Mouse (Mus musculus) midbrain, embryonic 10.5 days (tissue): Measurements from ENCODE around the gene Arhgap10. TPM values are rescaled to one million over a fixed set of nuclear protein-coding genes. Genes with fewer than 3 reads are reported as not detected.
A peak's percentile ranks its signal among the peaks of the same experiment; 100 is the strongest.
"Not testable (repeated sequence)": the region's sequence is repeated elsewhere in the genome, so short reads cannot be mapped to it uniquely, and the experiment has no call there.

ENCODE experiments used
- DNase-seq: peaks from one replicate; pipeline ENCODE4 v3.0.0-alpha.2; 2017; ENCODE audit warnings: low spot score
- H3K27ac ChIP-seq: fragments of 300-500 bp; sonication (generic); replicated peaks from 2 replicates; pipeline ENCODE4 v1.5.1; 2016; ENCODE audit warnings: mild to moderate bottlenecking
- H3K27me3 ChIP-seq: fragments of 300-500 bp; sonication (generic); 2 replicates; pipeline ENCODE4 v1.6.1; 2016; ENCODE audit warnings: low read depth, mild to moderate bottlenecking; ENCODE audit not compliant: poor library complexity, severe bottlenecking
- H3K36me3 ChIP-seq: fragments of 300-500 bp; sonication (generic); 2 replicates; pipeline ENCODE4 v1.6.1; 2016; ENCODE audit warnings: mild to moderate bottlenecking, moderate library complexity
- H3K4me1 ChIP-seq: fragments of 300-500 bp; sonication (generic); 2 replicates; pipeline ENCODE4 v1.6.1; 2016
- H3K4me3 ChIP-seq: fragments of 300-500 bp; sonication (generic); 2 replicates; pipeline ENCODE4 v1.5.1; 2016; ENCODE audit warnings: mild to moderate bottlenecking, moderate library complexity
- H3K9me3 ChIP-seq: fragments of 300-500 bp; sonication (generic); replicated peaks from 2 replicates; pipeline ENCODE4 v1.6.1; 2016; ENCODE audit warnings: mild to moderate bottlenecking
- WGBS: fragments of 180-500 bp; shearing (Covaris S2); methylation state at CpG from one replicate; pipeline ENCODE4 v1.1.7; 2016; 5-methylcytosine and 5-hydroxymethylcytosine counted together
- polyA plus RNA-seq: library from polyadenylated mRNA; unstranded; fragments of >200 nt; fragmentation: Nextera tagmentation; extraction: Ambion mirVana; gene quantifications from 2 replicates; pipeline ENCODE4 v1.2.1, GENCODE M21; 2016

Gene Arhgap10
- polyA plus RNA-seq, 1 experiment from 2014 or later, result 16.5 TPM

- Histone ChIP-seq H3K4me1 (peaks cover 24% of the 10 kb centered on the region), H3K9me3 (no peaks in the 10 kb centered on the region), H3K27me3 (no peaks in the 10 kb centered on the region), H3K4me3 (no peak overlapping the region), H3K36me3 (no peaks in the 10 kb centered on the region), H3K27ac (peak overlapping the region; percentile 33; the same call in 1 of the 2 replicates)
- DNase-seq, result no peak
- WGBS, result 87% methylated on average over 12 of the region's 12 CpGs
Observed at GRCm38 (mm10) chr8:77337272-77337671, 180.5 kb downstream of the Arhgap10 start.

GRCm38 (mm10) chr8:77331180-77331579, 186.6 kb downstream of the Arhgap10 start:
- Histone ChIP-seq H3K4me3 (no peak overlapping the region), H3K9me3 (no peaks in the 10 kb centered on the region), H3K36me3 (no peaks in the 10 kb centered on the region), H3K4me1 (peaks cover 16% of the 10 kb centered on the region), H3K27ac (no peak overlapping the region), H3K27me3 (no peaks in the 10 kb centered on the region)
- DNase-seq, result no peak
- WGBS, result 93% methylated on average over 12 of the region's 12 CpGs

- Histone ChIP-seq H3K27ac (no peak overlapping the region), H3K27me3 (no peaks in the 10 kb centered on the region), H3K36me3 (no peaks in the 10 kb centered on the region), H3K9me3 (no peaks in the 10 kb centered on the region), H3K4me3 (no peak overlapping the region), H3K4me1 (peaks cover 16% of the 10 kb centered on the region)
- WGBS, result 69% methylated on average over 9 of the region's 9 CpGs
- DNase-seq, result no peak
Observed at GRCm38 (mm10) chr8:77330304-77330703, 187.4 kb downstream of the Arhgap10 start.

GRCm38 (mm10) chr8:77329783-77330182, 188.0 kb downstream of the Arhgap10 start:
- Histone ChIP-seq H3K27ac (no peak overlapping the region), H3K27me3 (no peaks in the 10 kb centered on the region), H3K36me3 (no peaks in the 10 kb centered on the region), H3K4me3 (no peak overlapping the region), H3K9me3 (no peaks in the 10 kb centered on the region), H3K4me1 (peaks cover 16% of the 10 kb centered on the region)
- no peak for DNase-seq
- WGBS, result 84% methylated on average over 4 of the region's 4 CpGs

GRCm38 (mm10) chr8:77328473-77328872, 189.3 kb downstream of the Arhgap10 start:
- H3K9me3 ChIP-seq, result no peaks in the 10 kb centered on the region
- no peaks in the 10 kb centered on the region for H3K27me3 ChIP-seq
- H3K4me1 ChIP-seq, result peaks cover 16% of the 10 kb centered on the region
- no peak for DNase-seq
- 96% methylated on average over 8 of the region's 8 CpGs for WGBS
- H3K36me3 ChIP-seq, result no peaks in the 10 kb centered on the region
- no peak overlapping the region for H3K27ac ChIP-seq
- H3K4me3 ChIP-seq, result no peak overlapping the region

GRCm38 (mm10) chr8:77327326-77327725, 190.4 kb downstream of the Arhgap10 start:
- H3K36me3 ChIP-seq, result no peaks in the 10 kb centered on the region
- no peaks in the 10 kb centered on the region for H3K27me3 ChIP-seq
- no peak overlapping the region for H3K4me3 ChIP-seq
- DNase-seq, result no peak
- no peaks in the 10 kb centered on the region for H3K9me3 ChIP-seq
- WGBS, result 91% methylated on average over 4 of the region's 4 CpGs
- H3K4me1 ChIP-seq, result peaks cover 16% of the 10 kb centered on the region
- H3K27ac ChIP-seq, result no peak overlapping the region

GRCm38 (mm10) chr8:77322727-77323126, 195.0 kb downstream of the Arhgap10 start:
- H3K9me3 ChIP-seq, H3K27ac ChIP-seq, H3K27me3 ChIP-seq, H3K4me1 ChIP-seq, H3K36me3 ChIP-seq, H3K4me3 ChIP-seq: not testable (repeated sequence)
- 92% methylated on average over 6 of the region's 7 CpGs for WGBS
- peak; percentile 4 for DNase-seq

- no peak overlapping the region for H3K27ac ChIP-seq
- no peaks in the 10 kb centered on the region for H3K27me3 ChIP-seq
- no peak overlapping the region for H3K4me3 ChIP-seq
- no peaks in the 10 kb centered on the region for H3K9me3 ChIP-seq
- H3K36me3 ChIP-seq, result no peaks in the 10 kb centered on the region
- peak; percentile 8 for DNase-seq
- no peaks in the 10 kb centered on the region for H3K4me1 ChIP-seq
- WGBS, result 94% methylated on average over 4 of the region's 4 CpGs
Observed at GRCm38 (mm10) chr8:77321901-77322300, 195.9 kb downstream of the Arhgap10 start.

- Histone ChIP-seq H3K27me3 (no peaks in the 10 kb centered on the region), H3K36me3 (no peaks in the 10 kb centered on the region), H3K4me1 (no peaks in the 10 kb centered on the region), H3K4me3 (no peak overlapping the region), H3K9me3 (no peaks in the 10 kb centered on the region), H3K27ac (no peak overlapping the region)
- DNase-seq, result no peak
- 88% methylated on average over 9 of the region's 9 CpGs for WGBS
Observed at GRCm38 (mm10) chr8:77318590-77318989, 199.2 kb downstream of the Arhgap10 start.

- Histone ChIP-seq H3K4me1 (no peaks in the 10 kb centered on the region), H3K27ac (no peak overlapping the region), H3K36me3 (no peaks in the 10 kb centered on the region), H3K27me3 (no peaks in the 10 kb centered on the region), H3K4me3 (no peak overlapping the region), H3K9me3 (no peaks in the 10 kb centered on the region)
- 89% methylated on average over 2 of the region's 2 CpGs for WGBS
- no peak for DNase-seq
Observed at GRCm38 (mm10) chr8:77317771-77318170, 200.0 kb downstream of the Arhgap10 start.

- DNase-seq, result no peak
- Histone ChIP-seq H3K4me1 (no peaks in the 10 kb centered on the region), H3K27ac (no peak overlapping the region), H3K36me3 (no peaks in the 10 kb centered on the region), H3K4me3 (no peak overlapping the region), H3K9me3 (no peaks in the 10 kb centered on the region), H3K27me3 (no peaks in the 10 kb centered on the region)
- WGBS, result 96% methylated on average over 3 of the region's 3 CpGs
Observed at GRCm38 (mm10) chr8:77313003-77313402, 204.8 kb downstream of the Arhgap10 start.

- Histone ChIP-seq H3K27me3 (no peaks in the 10 kb centered on the region), H3K36me3 (no peaks in the 10 kb centered on the region), H3K4me3 (no peak overlapping the region), H3K27ac (no peak overlapping the region), H3K9me3 (no peaks in the 10 kb centered on the region), H3K4me1 (no peaks in the 10 kb centered on the region)
- 91% methylated on average over 6 of the region's 6 CpGs for WGBS
- no peak for DNase-seq
Observed at GRCm38 (mm10) chr8:77311762-77312161, 206.0 kb downstream of the Arhgap10 start.

- Histone ChIP-seq H3K27me3 (no peaks in the 10 kb centered on the region), H3K4me1 (no peaks in the 10 kb centered on the region), H3K36me3 (no peaks in the 10 kb centered on the region), H3K27ac (no peak overlapping the region), H3K9me3 (no peaks in the 10 kb centered on the region), H3K4me3 (no peak overlapping the region)
- WGBS, result 86% methylated on average over 10 of the region's 10 CpGs
- DNase-seq, result no peak
Observed at GRCm38 (mm10) chr8:77310541-77310940, 207.2 kb downstream of the Arhgap10 start.

GRCm38 (mm10) chr8:77310026-77310425, 207.7 kb downstream of the Arhgap10 start:
- no peaks in the 10 kb centered on the region for H3K9me3 ChIP-seq
- WGBS, result 77% methylated on average over 8 of the region's 8 CpGs

More at GRCm38 (mm10) chr8:77310026-77310425, 207.7 kb downstream of the Arhgap10 start:
- Histone ChIP-seq H3K4me1 (no peaks in the 10 kb centered on the region), H3K4me3 (no peak overlapping the region), H3K27ac (no peak overlapping the region), H3K27me3 (no peaks in the 10 kb centered on the region), H3K36me3 (no peaks in the 10 kb centered on the region)
- no peak for DNase-seq
